Mouse (Mus musculus): Measurements from ENCODE around the gene Cwc25. TPM values are rescaled to one million over a fixed set of nuclear protein-coding genes. Genes with fewer than 3 reads are reported as not detected.

The Cwc25 gene
- polyA plus RNA-seq, 1 experiment = 8.7 TPM

DNA sequence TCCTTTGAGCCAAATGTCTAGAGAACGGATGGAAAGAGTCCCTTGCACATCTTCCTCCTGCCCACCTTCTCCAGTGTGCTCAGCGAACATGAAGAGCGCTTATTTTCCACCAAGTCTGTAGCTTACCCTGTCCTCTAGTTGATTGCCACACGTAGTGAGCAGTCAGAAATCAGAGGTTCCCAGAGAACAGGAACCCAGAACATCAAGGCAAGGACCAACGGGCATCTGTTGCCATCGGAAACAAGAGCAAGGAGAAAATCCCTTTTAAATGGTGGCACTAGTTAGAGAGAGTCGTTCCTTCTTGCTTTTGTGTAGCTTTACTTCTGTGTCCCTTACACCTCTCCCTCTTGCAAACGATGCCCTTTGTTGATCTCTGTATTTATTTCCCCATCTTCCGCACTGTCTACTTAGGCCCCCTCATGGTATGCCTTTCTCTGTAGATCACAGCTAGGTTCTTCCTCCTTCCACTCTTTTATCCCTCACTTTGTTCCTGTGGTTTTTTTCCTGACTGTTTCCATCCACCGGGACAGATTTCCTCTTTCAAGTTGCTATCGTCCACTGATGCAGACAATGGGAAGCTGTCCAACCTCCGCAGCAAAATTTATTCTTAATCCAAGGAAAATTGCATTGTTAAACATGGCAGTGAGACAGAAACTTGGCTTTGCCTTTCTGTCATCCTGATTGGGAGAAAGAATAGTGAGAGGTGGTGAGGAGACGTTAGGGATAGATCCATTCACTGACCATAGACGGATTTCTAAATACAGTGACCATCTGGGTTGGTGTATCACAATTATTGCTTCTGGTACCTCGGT, 64.6 kb downstream of the Cwc25 start:
- TF ChIP-seq CTCF (IDR thresholded peaks at IDR 0.05; ENCODE audit: control insufficient read depth, insufficient read depth, insufficient read length) (no peak), MYOD1 (IDR thresholded peaks at IDR 0.05; ENCODE audit: control insufficient read depth, insufficient read length, low read depth) (no peak), FOSL1 (IDR thresholded peaks at IDR 0.05; ENCODE audit: insufficient read depth, low read length, poor library complexity, severe bottlenecking) (no peak), MYOG (IDR thresholded peaks at IDR 0.05; ENCODE audit: control insufficient read depth, extremely low read depth, insufficient read length) (no peak), MAX (IDR thresholded peaks at IDR 0.05) (no peak), USF1 (IDR thresholded peaks at IDR 0.05; ENCODE audit: low read depth) (no peak), CEBPB (IDR thresholded peaks at IDR 0.05; ENCODE audit: low read depth) (no peak)
- Histone ChIP-seq H3K27me3 (ENCODE audit: control insufficient read depth, insufficient read depth, insufficient read length) (no peaks in the 10 kb centered on the region), H3K4me3 (ENCODE audit: insufficient read depth, poor library complexity, severe bottlenecking) (no peak overlapping the region), H3K36me3 (ENCODE audit: control insufficient read depth, insufficient read depth) (peaks cover 28% of the 10 kb centered on the region), H3K79me2 (ENCODE audit: control insufficient read depth, insufficient read depth) (peaks cover 62% of the 10 kb centered on the region), H3K79me3 (ENCODE audit: low read depth) (peaks cover 56% of the 10 kb centered on the region), H3ac (ENCODE audit: control insufficient read depth, insufficient read length, low read depth) (no peak overlapping the region)

DNA sequence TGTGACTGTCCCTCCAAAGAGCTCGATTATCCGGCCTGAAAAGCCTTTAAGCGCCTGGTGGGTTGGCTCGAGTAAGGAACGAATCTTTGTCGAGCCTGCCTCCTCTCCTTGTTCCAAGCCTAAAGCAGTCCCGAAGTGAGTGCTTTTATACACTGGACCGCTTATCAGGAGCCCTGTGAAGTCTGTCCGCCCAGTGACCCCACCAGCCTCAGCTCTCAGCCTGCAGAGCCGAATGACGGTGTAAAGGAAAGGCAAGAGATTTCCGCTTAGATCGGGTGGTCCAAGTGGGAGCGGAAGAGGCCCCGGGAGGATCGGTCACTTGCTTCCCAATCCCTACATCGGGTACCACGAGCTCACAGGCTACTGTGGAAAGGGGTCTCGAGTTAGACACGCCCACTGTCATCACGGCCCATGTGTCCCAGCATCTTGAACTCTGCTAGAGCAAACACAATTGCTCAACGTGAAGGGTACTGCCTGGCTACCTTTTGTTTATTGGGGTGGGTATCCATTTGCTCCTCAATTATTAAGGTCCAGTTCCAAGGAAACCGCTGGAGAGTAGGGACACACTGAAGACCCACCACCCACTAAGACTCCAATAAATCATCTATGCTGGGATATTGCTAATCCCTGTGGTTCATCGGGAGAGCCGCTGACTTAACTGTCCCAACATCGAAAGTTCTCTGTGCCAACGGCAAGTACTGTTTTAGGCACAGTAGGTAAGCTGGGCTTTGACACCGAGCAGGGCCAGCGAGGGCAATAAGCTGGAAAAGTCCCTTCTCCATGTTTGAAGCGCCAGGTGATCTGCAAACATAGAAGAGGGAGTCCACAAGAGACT, 65.4 kb downstream of the Cwc25 start:
- H3K36me3 ChIP-seq (ENCODE audit: control insufficient read depth, insufficient read depth) = peaks cover 20% of the 10 kb centered on the region
- peak overlapping the region; percentile 89 for H3K4me3 ChIP-seq (ENCODE audit: insufficient read depth, poor library complexity, severe bottlenecking)
- H3ac ChIP-seq (ENCODE audit: control insufficient read depth, insufficient read length, low read depth) = peak overlapping the region; percentile 84
- H3K27me3 ChIP-seq (ENCODE audit: control insufficient read depth, insufficient read depth, insufficient read length) = no peaks in the 10 kb centered on the region
- TF ChIP-seq CEBPB (IDR thresholded peaks at IDR 0.05; ENCODE audit: low read depth) (no peak), FOSL1 (IDR thresholded peaks at IDR 0.05; ENCODE audit: insufficient read depth, low read length, poor library complexity, severe bottlenecking) (no peak), USF1 (IDR thresholded peaks at IDR 0.05; ENCODE audit: low read depth) (no peak), CTCF (IDR thresholded peaks at IDR 0.05; ENCODE audit: control insufficient read depth, insufficient read depth, insufficient read length) (no peak), MAX (IDR thresholded peaks at IDR 0.05) (no peak), MYOG (IDR thresholded peaks at IDR 0.05; ENCODE audit: control insufficient read depth, extremely low read depth, insufficient read length) (no peak), MYOD1 (IDR thresholded peaks at IDR 0.05; ENCODE audit: control insufficient read depth, insufficient read length, low read depth) (no peak)
- peaks cover 56% of the 10 kb centered on the region for H3K79me3 ChIP-seq (ENCODE audit: low read depth)
- H3K79me2 ChIP-seq (ENCODE audit: control insufficient read depth, insufficient read depth) = peaks cover 62% of the 10 kb centered on the region

DNA sequence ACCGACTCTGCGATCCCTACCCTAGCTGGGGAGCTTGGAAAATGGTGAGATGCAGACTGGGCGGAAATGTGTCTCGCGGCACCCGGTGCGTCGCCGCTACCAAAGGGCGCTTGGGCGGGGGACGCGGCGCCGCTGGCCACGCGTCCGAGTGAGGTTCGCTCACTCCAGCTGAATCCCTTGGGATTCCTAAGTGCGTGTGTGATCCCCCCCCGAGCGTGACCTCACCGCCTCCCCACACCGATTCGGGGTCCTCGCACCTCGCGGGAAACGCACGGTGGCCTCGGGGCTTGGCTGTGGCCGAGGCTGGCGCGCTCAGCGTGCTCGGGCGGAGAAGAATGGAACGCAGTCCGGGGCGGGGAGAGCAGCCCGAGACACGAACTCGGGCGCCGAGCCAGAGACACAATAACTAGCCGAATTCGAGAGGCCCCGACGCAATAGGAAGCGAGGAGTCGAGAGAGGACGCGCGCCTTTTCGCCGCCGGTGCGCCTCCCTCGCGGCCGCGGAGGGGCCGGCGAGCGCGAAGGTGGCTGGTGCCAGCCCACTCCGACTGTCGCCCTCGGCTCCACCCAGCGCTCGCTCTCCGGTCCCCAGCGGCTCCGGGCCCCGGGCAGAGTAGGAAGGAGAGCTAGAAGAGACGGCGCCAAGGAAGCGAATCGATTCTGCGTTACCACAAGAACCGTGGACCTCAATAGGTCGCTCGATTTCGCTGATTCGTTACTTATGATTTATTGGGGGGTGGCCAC, 66.2 kb downstream of the Cwc25 start, which contains the start of gene Pcgf2:
Gene Pcgf2 (minus strand): TSS at position 495 of the 743 bp plus-strand sequence.
- peak within 1 kb of the TSS; percentile 89 for H3K4me3 ChIP-seq (ENCODE audit: insufficient read depth, poor library complexity, severe bottlenecking)
- peak within 1 kb of the TSS; percentile 91 for H3ac ChIP-seq (ENCODE audit: control insufficient read depth, insufficient read length, low read depth)
- TF ChIP-seq MYOG (IDR thresholded peaks at IDR 0.05; ENCODE audit: control insufficient read depth, extremely low read depth, insufficient read length) (no peak), MAX (IDR thresholded peaks at IDR 0.05) (peak; percentile 76)
- H3K36me3 ChIP-seq (ENCODE audit: control insufficient read depth, insufficient read depth) = peaks cover 12% of the 10 kb centered on the region
- H3K79me3 ChIP-seq (ENCODE audit: low read depth) = peaks cover 56% of the 10 kb centered on the region
- peaks cover 62% of the 10 kb centered on the region for H3K79me2 ChIP-seq (ENCODE audit: control insufficient read depth, insufficient read depth)
- no peaks in the 10 kb centered on the region for H3K27me3 ChIP-seq (ENCODE audit: control insufficient read depth, insufficient read depth, insufficient read length)

DNA sequence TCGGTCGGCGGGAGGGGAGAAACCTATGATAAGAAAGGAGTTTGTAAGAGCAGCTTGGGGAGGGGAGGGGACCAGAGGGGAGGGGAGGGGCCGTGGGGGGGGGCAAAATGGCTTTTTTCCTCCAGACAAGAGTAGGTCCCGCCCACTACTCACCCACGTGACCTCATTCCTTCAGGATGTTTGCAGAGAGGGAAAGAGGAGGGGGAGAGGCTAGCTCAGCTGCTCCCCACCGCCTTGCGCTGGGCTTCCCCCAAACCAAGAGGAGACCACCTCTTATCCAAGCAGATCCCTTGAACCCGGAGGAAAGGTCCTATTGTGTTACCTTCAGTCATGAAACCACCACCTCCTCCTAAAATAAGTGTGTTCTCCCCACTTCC, 66.7 kb downstream of the Cwc25 start:
- Histone ChIP-seq H3K79me3 (ENCODE audit: low read depth) (peaks cover 55% of the 10 kb centered on the region), H3K79me2 (ENCODE audit: control insufficient read depth, insufficient read depth) (peaks cover 62% of the 10 kb centered on the region), H3K27me3 (ENCODE audit: control insufficient read depth, insufficient read depth, insufficient read length) (no peaks in the 10 kb centered on the region), H3K4me3 (ENCODE audit: insufficient read depth, poor library complexity, severe bottlenecking) (peak overlapping the region; percentile 89), H3K36me3 (ENCODE audit: control insufficient read depth, insufficient read depth) (peaks cover 7% of the 10 kb centered on the region), H3ac (ENCODE audit: control insufficient read depth, insufficient read length, low read depth) (peak overlapping the region; percentile 91)
- no peak for TF ChIP-seq CTCF (IDR thresholded peaks at IDR 0.05; ENCODE audit: control insufficient read depth, insufficient read depth, insufficient read length)
- no peak for TF ChIP-seq MAX (IDR thresholded peaks at IDR 0.05)
- TF ChIP-seq USF1 (IDR thresholded peaks at IDR 0.05; ENCODE audit: low read depth) = peak; percentile 94

DNA sequence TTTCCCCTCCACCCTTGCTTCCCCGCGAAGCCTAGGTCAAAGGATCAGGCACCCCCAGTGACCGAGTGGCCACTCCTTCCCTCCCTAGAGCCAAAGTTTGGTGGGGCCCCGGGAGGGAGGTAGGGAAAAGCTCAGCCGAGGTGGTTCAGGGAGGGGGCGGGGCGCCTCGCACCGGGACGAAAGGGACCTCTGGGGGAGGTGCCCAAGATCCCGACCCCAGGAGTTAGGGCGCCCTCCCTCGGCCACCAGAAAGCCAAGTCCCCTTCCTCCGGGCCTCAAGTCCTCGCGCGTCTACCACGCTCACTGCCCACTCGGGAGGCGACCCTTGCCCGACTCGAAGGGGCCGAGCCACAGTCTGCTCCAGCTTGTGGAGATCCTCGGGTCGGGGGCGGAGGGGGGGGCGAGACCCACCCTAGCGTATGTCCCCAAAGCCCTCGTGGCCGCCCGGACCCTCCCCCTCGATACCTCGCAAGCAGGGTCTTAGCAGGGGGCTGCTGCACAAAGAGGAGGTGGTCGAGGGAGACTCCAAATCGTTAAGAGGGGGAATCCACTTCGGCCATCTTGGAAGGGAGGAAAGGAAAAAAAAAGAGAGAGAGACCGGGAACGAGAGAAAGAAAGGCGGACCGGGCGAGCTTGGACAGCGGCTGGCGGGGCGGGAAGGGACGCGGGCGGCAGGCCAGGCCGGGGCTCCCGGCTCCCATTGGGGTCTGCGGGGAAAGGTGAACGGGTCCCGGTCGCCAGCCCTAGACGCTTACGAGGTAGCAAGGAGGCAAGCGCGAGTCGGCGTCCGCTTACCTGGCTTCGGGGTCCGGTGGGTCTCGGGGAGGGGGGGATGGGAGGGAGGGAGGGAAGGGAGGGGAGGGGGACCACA, 67.4 kb downstream of the Cwc25 start:
- TF ChIP-seq FOSL1 (IDR thresholded peaks at IDR 0.05; ENCODE audit: insufficient read depth, low read length, poor library complexity, severe bottlenecking) = no peak
- peak; percentile 72 for TF ChIP-seq CTCF (IDR thresholded peaks at IDR 0.05; ENCODE audit: control insufficient read depth, insufficient read depth, insufficient read length)
- Histone ChIP-seq H3K36me3 (ENCODE audit: control insufficient read depth, insufficient read depth) (peaks cover under 1% of the 10 kb centered on the region), H3K4me3 (ENCODE audit: insufficient read depth, poor library complexity, severe bottlenecking) (peak overlapping the region; percentile 89), H3ac (ENCODE audit: control insufficient read depth, insufficient read length, low read depth) (peak overlapping the region; percentile 91), H3K79me3 (ENCODE audit: low read depth) (peaks cover 54% of the 10 kb centered on the region), H3K79me2 (ENCODE audit: control insufficient read depth, insufficient read depth) (peaks cover 62% of the 10 kb centered on the region), H3K27me3 (ENCODE audit: control insufficient read depth, insufficient read depth, insufficient read length) (no peaks in the 10 kb centered on the region)

All from C2C12 (cell line).